In genomic region chr5:118709847-118710251, GRCm38 (mm10) we compare ENCODE assay signal across 12 mouse cellular contexts.
A peak's percentile ranks its signal among the peaks of the same experiment; 100 is the strongest.
DNase-seq lines count a peak whose midpoint lies in the region; ATAC-seq and TF ChIP-seq lines count a peak whose summit lies in the region.
"Had no signal": no experiment of that assay in that cellular context is flagged by ENCODE, and none has a peak within 500 bp of the region (broad histone marks: within the 10 kb centered on the region; RNA-seq: fewer than 3 reads in every experiment).

No protein-coding gene starts in this region.

- no peak overlapping the region for H3K4me3 ChIP-seq in kidney, adult 2 months (ENCODE audit: insufficient read depth, low read depth, low read length)
- H3K4me3 ChIP-seq: erythroblast, embryonic 14.5 days; neural tube, embryonic 12.5 days had no signal

- no peak for TF ChIP-seq POLR2A in kidney, adult 2 months (IDR thresholded peaks at IDR 0.05; ENCODE audit: low read depth, low read length)

- peak; percentile 52 for DNase-seq in kidney, adult 2 months
- DNase-seq in kidney, adult 8-10 months = no peak
- peak; percentile 74 to 76 for DNase-seq in cerebellum, postnatal 36 days
- peak; percentile 33 for DNase-seq in splenic B cell, adult 2 months (ENCODE audit: low read depth, low spot score)
- no peak for DNase-seq in heart, postnatal 4 days
- DNase-seq in right cerebral cortex, postnatal 25 days = no peak
- no peak for DNase-seq in heart, postnatal 10 days
- DNase-seq: layer of hippocampus, postnatal 36 days; lung, embryonic 14.5 days had no signal

- peak; percentile 55 for ATAC-seq in activated CD4-positive, CD25-positive, alpha-beta regulatory T cell, adult 4 months

- H3K36me3 ChIP-seq in kidney, adult 2 months (ENCODE audit: control insufficient read depth, insufficient read depth, low read length) = no peaks in the 10 kb centered on the region
- H3K36me3 ChIP-seq in splenic B cell, adult 2 months (ENCODE audit: control insufficient read depth, insufficient read depth, low read length, poor library complexity, severe bottlenecking) = no peaks in the 10 kb centered on the region
- H3K36me3 ChIP-seq: neural tube, embryonic 12.5 days had no signal

- no peak for TF ChIP-seq CTCF in kidney, adult 2 months (conservative IDR thresholded peaks at IDR 0.05; ENCODE audit: insufficient read depth, insufficient read length, low read depth, low read length)

- WGBS in kidney, adult 2 months = 60% methylated on average over 7 of the region's 7 CpGs

- H3K4me1 ChIP-seq in kidney, adult 2 months (ENCODE audit: control insufficient read depth, insufficient read depth, low read length) = 0 out of 2 replicates have a peak, but pooled peaks cover 4% of the 10 kb centered on the region

- intact Hi-C loops in heart, postnatal 10 days (cut with DNase I) = loop anchor here (2.0 kb wide), 1 partner anchor 115 kb away; no protein-coding TSS in a partner anchor

- no peak overlapping the region for H3K27ac ChIP-seq in kidney, adult 2 months (ENCODE audit: insufficient read depth, low read depth, low read length)
- H3K27ac ChIP-seq: neural tube, embryonic 12.5 days had no signal

- H3K27me3 ChIP-seq in kidney, adult 2 months (replicated peaks; ENCODE audit: control insufficient read depth, insufficient read depth, low read length) = no peaks in the 10 kb centered on the region
- no peaks in the 10 kb centered on the region for H3K27me3 ChIP-seq in splenic B cell, adult 2 months (ENCODE audit: control insufficient read depth, insufficient read depth, low read length, poor library complexity, severe bottlenecking)
- H3K27me3 ChIP-seq: neural tube, embryonic 12.5 days had no signal

Comparison
In these comparisons a context has a peak if more than half of its experiments do, and no peak if none do; other contexts are left out.
1. DNase-seq: peak in kidney, adult 2 months (single experiment), cerebellum, postnatal 36 days (2 of 2) and splenic B cell, adult 2 months (single experiment); none in kidney, adult 8-10 months (0 of 2), heart, postnatal 4 days (single experiment), right cerebral cortex, postnatal 25 days (single experiment) and heart, postnatal 10 days (0 of 2).